ENCODE assay signal across 7 mouse cellular contexts in genomic region chr13:33964206-33965046, GRCm38 (mm10). TPM values are rescaled to one million over a fixed set of nuclear protein-coding genes. Genes with fewer than 3 reads are reported as not detected.
A peak's percentile ranks its signal among the peaks of the same experiment; 100 is the strongest.
DNase-seq lines count a peak whose midpoint lies in the region; ATAC-seq and TF ChIP-seq lines count a peak whose summit lies in the region.

TSS of gene Nqo2 (plus strand) at chr13:33964687.

- peak within 1 kb of the TSS; percentile 53 for H3K4me3 ChIP-seq in embryonic facial prominence, embryonic 12.5 days
- H3K4me3 ChIP-seq in limb, embryonic 11.5 days (ENCODE audit: low read depth, low read length): peak within 1 kb of the TSS; percentile 25
- H3K4me3 ChIP-seq in midbrain, embryonic 14.5 days (replicated peaks; ENCODE audit: low read depth, low read length): peak within 1 kb of the TSS; percentile 42
- H3K4me3 ChIP-seq in spleen, adult 2 months (ENCODE audit: extremely low read depth, insufficient read depth, insufficient read length): peak within 1 kb of the TSS; percentile 84

- ATAC-seq in embryonic facial prominence, embryonic 12.5 days (ENCODE audit: insufficient number of reproducible peaks, insufficient read depth, low FRiP score, low TSS enrichment): peak; percentile 78; the same call in 1 of the 2 replicates
- ATAC-seq in limb, embryonic 11.5 days (ENCODE audit: insufficient number of reproducible peaks, low FRiP score, low TSS enrichment, low read depth): peak; percentile 90
- peak; percentile 83 for ATAC-seq in midbrain, embryonic 14.5 days (ENCODE audit: low FRiP score, low TSS enrichment)

- H3K36me3 ChIP-seq in embryonic facial prominence, embryonic 12.5 days: no peaks in the 10 kb centered on the region
- H3K36me3 ChIP-seq in limb, embryonic 11.5 days (ENCODE audit: control insufficient read depth, insufficient read depth, low read length): no peaks in the 10 kb centered on the region
- H3K36me3 ChIP-seq in midbrain, embryonic 14.5 days (ENCODE audit: control insufficient read depth, insufficient read depth, low read length): no peaks in the 10 kb centered on the region
- no peaks in the 10 kb centered on the region for H3K36me3 ChIP-seq in spleen, adult 2 months (ENCODE audit: control insufficient read depth, insufficient read depth, low read length)

- H3K4me2 ChIP-seq in embryonic facial prominence, embryonic 12.5 days (replicated peaks): peak within 1 kb of the TSS; percentile 71
- H3K4me2 ChIP-seq in limb, embryonic 11.5 days (ENCODE audit: low read depth, severe bottlenecking): peak within 1 kb of the TSS; percentile 44
- peak within 1 kb of the TSS; percentile 58 for H3K4me2 ChIP-seq in midbrain, embryonic 14.5 days (ENCODE audit: low read length)

- peak; percentile 77 for DNase-seq in adrenal gland, postnatal 25 days
- peak; percentile 98 for DNase-seq in heart, adult 11 months
- peak; percentile 85 for DNase-seq in kidney, adult 18-20 months
- DNase-seq in limb, embryonic 11.5 days (ENCODE audit: low spot score): peak; percentile 85
- DNase-seq in midbrain, embryonic 14.5 days: peak; percentile 82
- peak in 1 of 2 experiments; percentile 25 for DNase-seq in spleen, adult 2 months (ENCODE audit: low read depth in 1 of 2, low spot score in 2 of 2)

- TF ChIP-seq POLR2A in spleen, adult 2 months (IDR thresholded peaks at IDR 0.05; ENCODE audit: low read depth, low read length): no peak

- H3K9ac ChIP-seq in embryonic facial prominence, embryonic 12.5 days: peak within 1 kb of the TSS; percentile 54
- H3K9ac ChIP-seq in limb, embryonic 11.5 days (ENCODE audit: low read length): peak within 1 kb of the TSS; percentile 23
- H3K9ac ChIP-seq in midbrain, embryonic 14.5 days (replicated peaks; ENCODE audit: low read length): peak within 1 kb of the TSS; percentile 49

- no peaks in the 10 kb centered on the region for H3K9me3 ChIP-seq in embryonic facial prominence, embryonic 12.5 days
- H3K9me3 ChIP-seq in limb, embryonic 11.5 days (ENCODE audit: control insufficient read depth, low read length): no peaks in the 10 kb centered on the region
- no peaks in the 10 kb centered on the region for H3K9me3 ChIP-seq in midbrain, embryonic 14.5 days (ENCODE audit: control insufficient read depth, low read length)

- H3K27me3 ChIP-seq in embryonic facial prominence, embryonic 12.5 days: no peaks in the 10 kb centered on the region
- H3K27me3 ChIP-seq in limb, embryonic 11.5 days (ENCODE audit: control insufficient read depth, insufficient read depth, low read length): no peaks in the 10 kb centered on the region
- H3K27me3 ChIP-seq in midbrain, embryonic 14.5 days (ENCODE audit: control insufficient read depth, insufficient read depth, low read length): no peaks in the 10 kb centered on the region
- H3K27me3 ChIP-seq in spleen, adult 2 months (ENCODE audit: control insufficient read depth, insufficient read depth, low read length): no peaks in the 10 kb centered on the region

- H3K27ac ChIP-seq in embryonic facial prominence, embryonic 12.5 days: peak within 1 kb of the TSS; percentile 90
- H3K27ac ChIP-seq in limb, embryonic 11.5 days (replicated peaks; ENCODE audit: low read depth, low read length): peak within 1 kb of the TSS; percentile 6; the same call in 1 of the 2 replicates
- peak within 1 kb of the TSS; percentile 65 for H3K27ac ChIP-seq in midbrain, embryonic 14.5 days (replicated peaks; ENCODE audit: low read depth, low read length)
- peak within 1 kb of the TSS; percentile 69 for H3K27ac ChIP-seq in spleen, adult 2 months (ENCODE audit: insufficient read depth, low read length)

- WGBS in embryonic facial prominence, embryonic 12.5 days: 2% methylated on average over 22 of the region's 22 CpGs
- WGBS in limb, embryonic 11.5 days: 3% methylated on average over 22 of the region's 22 CpGs
- 3% methylated on average over 22 of the region's 22 CpGs for WGBS in midbrain, embryonic 14.5 days
- 3% methylated on average over 22 of the region's 22 CpGs for whole genome bisulfite sequencing in spleen, adult 2 months

- no peak for TF ChIP-seq CTCF in spleen, adult 2 months (IDR thresholded peaks at IDR 0.05; ENCODE audit: extremely low read depth, insufficient read depth, insufficient read length, insufficient replicate concordance)

- peaks cover 9% of the 10 kb centered on the region; the same call in 1 of the 2 replicates for H3K4me1 ChIP-seq in embryonic facial prominence, embryonic 12.5 days
- no peaks in the 10 kb centered on the region for H3K4me1 ChIP-seq in limb, embryonic 11.5 days (ENCODE audit: control insufficient read depth, insufficient read depth, low read length)
- no peaks in the 10 kb centered on the region for H3K4me1 ChIP-seq in midbrain, embryonic 14.5 days (ENCODE audit: control insufficient read depth, insufficient read depth, low read length)
- H3K4me1 ChIP-seq in spleen, adult 2 months (ENCODE audit: control insufficient read depth, insufficient read depth, insufficient read length): peaks cover 6% of the 10 kb centered on the region; the same call in 1 of the 2 replicates

RNA-seq across cellular contexts. Expression of gene Nqo2, which starts in this region (rescaled TPM):
- 61.7 and 75.1 TPM in 2 replicates for total RNA-seq in adrenal gland, postnatal 25 days (2021)
- 15.5 and 15.8 TPM in 2 replicates for polyA plus RNA-seq in embryonic facial prominence, embryonic 12.5 days (2016; fragmentation: Nextera tagmentation; extraction: Ambion mirVana)
- polyA plus RNA-seq in limb, embryonic 11.5 days (2014; fragmentation: Nextera tagmentation; extraction: Ambion mirVana): 18.7 and 19.8 TPM in 2 replicates
- 4.7 and 9.4 TPM in 2 replicates for polyA plus RNA-seq in midbrain, embryonic 14.5 days (2014; fragmentation: Nextera tagmentation; extraction: Ambion mirVana)
- polyA plus RNA-seq in spleen, adult 2 months (2012; rRNA removed): 1.8 and 3.0 TPM in 2 replicates

Comparison
In these comparisons a context has a peak if more than half of its experiments do, and no peak if none do; other contexts are left out.
1. H3K27ac ChIP-seq: peak in every context shown above with its lines; median percentile 90 in embryonic facial prominence, embryonic 12.5 days; 69 in spleen, adult 2 months; 65 in midbrain, embryonic 14.5 days; 6 in limb, embryonic 11.5 days.
2. H3K4me3 ChIP-seq: peak in every context shown above with its lines; median percentile 84 in spleen, adult 2 months; 53 in embryonic facial prominence, embryonic 12.5 days; 42 in midbrain, embryonic 14.5 days; 25 in limb, embryonic 11.5 days.